Mouse (Mus musculus): Measurements from ENCODE around the gene Nckap5l.

DNA sequence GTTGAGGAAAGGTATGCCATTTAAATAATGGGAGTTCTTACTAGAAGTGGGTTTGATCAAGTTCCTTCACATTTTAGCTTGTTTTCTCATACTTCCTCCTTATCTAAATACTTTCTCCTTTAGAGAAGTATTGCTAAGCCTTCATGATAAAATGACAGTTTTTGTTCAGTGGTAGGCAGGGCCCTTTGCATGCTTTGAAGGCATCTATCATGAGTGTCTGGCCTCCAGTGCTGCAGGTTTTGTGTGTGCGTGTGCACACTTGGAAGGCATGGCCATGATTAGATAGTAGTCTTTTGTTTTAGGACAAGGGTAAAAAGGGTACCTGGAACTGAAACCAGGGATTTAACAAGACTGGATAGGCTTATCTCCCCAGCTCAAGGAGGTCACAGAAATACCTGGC, 61.1 kb downstream of the Nckap5l start:
- TF ChIP-seq CTCF (IDR thresholded peaks at IDR 0.05; ENCODE audit: insufficient read depth, low read length): no peak
- no peak for TF ChIP-seq POLR2A (IDR thresholded peaks at IDR 0.05; ENCODE audit: borderline replicate concordance, extremely low read depth, low read depth, low read length)

Data from lung, adult 2 months (tissue).